Mouse (Mus musculus): ENCODE measurements around the gene Acox3. TPM values are rescaled to one million over a fixed set of nuclear protein-coding genes. Genes with fewer than 3 reads are reported as not detected.

Gene Acox3
- total and polyA plus RNA-seq, 2 experiments from 2014 or later = 15.6 to 29.5 TPM

- no peak overlapping the region for H3K4me3 ChIP-seq (ENCODE audit: low read depth, low read length)
- no peaks in the 10 kb centered on the region for H3K27me3 ChIP-seq (ENCODE audit: insufficient read depth, low read length)
- no peak for ATAC-seq (ENCODE audit: low FRiP score)
- no peak for TF ChIP-seq CTCF (IDR thresholded peaks at IDR 0.05)
- no peaks in the 10 kb centered on the region for H3K4me1 ChIP-seq (ENCODE audit: insufficient read depth, low read length)
- no peak for DNase-seq (ENCODE audit: low spot score)
- no peaks in the 10 kb centered on the region for H3K9me3 ChIP-seq (ENCODE audit: low read length)
- H3K4me2 ChIP-seq (ENCODE audit: low read depth, low read length, poor library complexity, severe bottlenecking) = no peak overlapping the region
- H3K27ac ChIP-seq (ENCODE audit: low read depth, low read length) = no peak overlapping the region
- no peak overlapping the region for H3K9ac ChIP-seq (replicated peaks; ENCODE audit: low read length, poor library complexity, severe bottlenecking)
- 58% methylated on average over 2 of the region's 2 CpGs for WGBS
- no peaks in the 10 kb centered on the region for H3K36me3 ChIP-seq (ENCODE audit: insufficient read depth, low read length)
Measured at GRCm38 (mm10) chr5:35648230-35648629, 65.4 kb downstream of the Acox3 start.

GRCm38 (mm10) chr5:35652319-35652718, 69.5 kb downstream of the Acox3 start:
- H3K4me1 ChIP-seq (ENCODE audit: insufficient read depth, low read length) = no peaks in the 10 kb centered on the region
- H3K9ac ChIP-seq (replicated peaks; ENCODE audit: low read length, poor library complexity, severe bottlenecking) = no peak overlapping the region
- H3K4me2 ChIP-seq (ENCODE audit: low read depth, low read length, poor library complexity, severe bottlenecking) = no peak overlapping the region
- whole genome bisulfite sequencing = 84% methylated on average over 3 of the region's 3 CpGs
- TF ChIP-seq CTCF (IDR thresholded peaks at IDR 0.05) = no peak
- no peaks in the 10 kb centered on the region for H3K27me3 ChIP-seq (ENCODE audit: insufficient read depth, low read length)
- H3K36me3 ChIP-seq (ENCODE audit: insufficient read depth, low read length) = no peaks in the 10 kb centered on the region
- ATAC-seq (ENCODE audit: low FRiP score) = no peak
- DNase-seq (ENCODE audit: low spot score) = no peak
- no peak overlapping the region for H3K27ac ChIP-seq (ENCODE audit: low read depth, low read length)
- no peak overlapping the region for H3K4me3 ChIP-seq (ENCODE audit: low read depth, low read length)
- no peaks in the 10 kb centered on the region for H3K9me3 ChIP-seq (ENCODE audit: low read length)

- no peak for TF ChIP-seq CTCF (IDR thresholded peaks at IDR 0.05)
- H3K4me3 ChIP-seq (ENCODE audit: low read depth, low read length) = no peak overlapping the region
- DNase-seq (ENCODE audit: low spot score) (no peak), ATAC-seq (ENCODE audit: low FRiP score) (no peak)
- no peaks in the 10 kb centered on the region for H3K9me3 ChIP-seq (ENCODE audit: low read length)
- no peaks in the 10 kb centered on the region for H3K36me3 ChIP-seq (ENCODE audit: insufficient read depth, low read length)
- 86% methylated on average over 13 of the region's 13 CpGs for WGBS
- no peak overlapping the region for H3K27ac ChIP-seq (ENCODE audit: low read depth, low read length)
- no peaks in the 10 kb centered on the region for H3K4me1 ChIP-seq (ENCODE audit: insufficient read depth, low read length)
- no peaks in the 10 kb centered on the region for H3K27me3 ChIP-seq (ENCODE audit: insufficient read depth, low read length)
- H3K9ac ChIP-seq (replicated peaks; ENCODE audit: low read length, poor library complexity, severe bottlenecking) = no peak overlapping the region
- H3K4me2 ChIP-seq (ENCODE audit: low read depth, low read length, poor library complexity, severe bottlenecking) = no peak overlapping the region
Measured at GRCm38 (mm10) chr5:35652872-35653271, 70.0 kb downstream of the Acox3 start.

DNA sequence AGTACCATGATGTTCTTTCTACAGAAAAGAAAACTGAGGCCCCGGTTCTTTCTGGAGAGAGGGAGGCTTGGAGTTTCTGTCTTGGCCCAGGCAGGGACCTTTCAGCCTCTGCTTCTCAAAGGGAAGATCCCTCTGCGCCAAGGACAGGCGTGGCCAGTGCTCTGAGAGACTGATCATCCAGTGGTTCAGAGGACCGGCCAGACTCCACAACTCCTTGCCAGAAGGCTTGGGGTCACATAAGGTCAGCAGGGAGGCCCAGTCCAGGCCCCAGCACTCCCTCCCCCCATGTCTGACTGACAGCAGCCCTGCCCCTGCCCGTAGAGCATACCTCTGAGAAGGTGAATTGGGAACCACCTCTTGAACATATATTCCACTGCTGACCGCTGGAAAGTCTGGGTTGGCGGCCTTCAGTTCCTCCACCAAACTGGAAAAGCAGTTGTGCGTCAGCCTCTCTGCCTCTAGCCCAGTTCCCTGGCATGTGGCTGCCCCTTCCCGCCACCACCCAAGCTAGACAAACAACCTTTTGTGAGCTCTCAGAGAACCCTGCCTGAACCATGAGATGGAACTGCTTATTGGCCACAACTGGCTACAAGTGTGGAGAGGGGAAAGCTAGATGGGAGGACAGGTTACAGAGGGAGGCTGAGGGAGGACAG, 71.0 kb downstream of the Acox3 start:
- H3K4me2 ChIP-seq (ENCODE audit: low read depth, low read length, poor library complexity, severe bottlenecking) = no peak overlapping the region
- ATAC-seq (ENCODE audit: low FRiP score) = no peak
- WGBS = 82% methylated on average over 9 of the region's 9 CpGs
- no peaks in the 10 kb centered on the region for H3K27me3 ChIP-seq (ENCODE audit: insufficient read depth, low read length)
- no peaks in the 10 kb centered on the region for H3K36me3 ChIP-seq (ENCODE audit: insufficient read depth, low read length)
- no peak overlapping the region for H3K9ac ChIP-seq (replicated peaks; ENCODE audit: low read length, poor library complexity, severe bottlenecking)
- H3K4me3 ChIP-seq (ENCODE audit: low read depth, low read length) = no peak overlapping the region
- no peak for TF ChIP-seq CTCF (IDR thresholded peaks at IDR 0.05)
- H3K9me3 ChIP-seq (ENCODE audit: low read length) = no peaks in the 10 kb centered on the region
- no peak overlapping the region for H3K27ac ChIP-seq (ENCODE audit: low read depth, low read length)
- no peaks in the 10 kb centered on the region for H3K4me1 ChIP-seq (ENCODE audit: insufficient read depth, low read length)
- DNase-seq (ENCODE audit: low spot score) = no peak

DNA sequence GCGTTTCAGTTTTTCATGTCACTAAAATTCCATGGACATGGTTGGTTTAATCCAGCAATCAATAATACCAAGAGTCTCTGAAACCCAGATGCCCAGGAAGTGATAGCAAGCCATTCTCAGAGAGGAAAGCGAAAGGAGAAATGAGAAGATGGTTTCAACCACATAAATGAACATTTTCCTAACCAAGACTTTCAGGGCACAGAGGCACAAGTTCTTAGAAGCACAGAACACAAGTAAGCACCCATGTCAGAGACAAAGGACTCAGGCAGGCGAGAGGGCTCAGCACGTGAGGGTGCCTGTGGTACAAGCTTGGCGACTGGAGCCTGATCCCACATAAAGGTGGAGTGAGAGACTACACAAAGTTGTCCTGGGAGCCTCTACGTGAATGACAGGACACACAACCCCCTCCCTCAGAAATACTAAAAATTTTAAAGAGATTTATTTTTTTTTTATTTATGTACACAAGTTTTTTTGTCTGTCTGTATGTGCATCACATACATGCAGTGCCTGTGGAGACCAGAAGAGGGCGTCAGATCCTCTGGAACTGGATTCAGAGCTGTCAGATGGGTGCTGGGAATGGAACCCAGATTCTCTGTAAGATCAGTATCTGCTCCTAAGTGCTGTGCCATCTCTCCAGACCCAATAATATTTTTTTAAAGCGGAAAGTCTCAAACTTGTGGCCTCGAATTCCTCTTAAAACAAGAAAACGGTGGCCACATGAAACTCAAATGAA, 73.1 kb downstream of the Acox3 start:
- no peaks in the 10 kb centered on the region for H3K4me1 ChIP-seq (ENCODE audit: insufficient read depth, low read length)
- DNase-seq (ENCODE audit: low spot score) (no peak), ATAC-seq (ENCODE audit: low FRiP score) (no peak)
- no peaks in the 10 kb centered on the region for H3K27me3 ChIP-seq (ENCODE audit: insufficient read depth, low read length)
- no peak overlapping the region for H3K27ac ChIP-seq (ENCODE audit: low read depth, low read length)
- no peak overlapping the region for H3K4me3 ChIP-seq (ENCODE audit: low read depth, low read length)
- H3K9me3 ChIP-seq (ENCODE audit: low read length) = no peaks in the 10 kb centered on the region
- no peaks in the 10 kb centered on the region for H3K36me3 ChIP-seq (ENCODE audit: insufficient read depth, low read length)
- TF ChIP-seq CTCF (IDR thresholded peaks at IDR 0.05) = no peak
- H3K4me2 ChIP-seq (ENCODE audit: low read depth, low read length, poor library complexity, severe bottlenecking) = no peak overlapping the region
- H3K9ac ChIP-seq (replicated peaks; ENCODE audit: low read length, poor library complexity, severe bottlenecking) = no peak overlapping the region
- 87% methylated on average over 10 of the region's 10 CpGs for whole genome bisulfite sequencing

- Histone ChIP-seq H3K4me3 (ENCODE audit: low read depth, low read length) (no peak overlapping the region), H3K9me3 (ENCODE audit: low read length) (no peaks in the 10 kb centered on the region), H3K4me2 (ENCODE audit: low read depth, low read length, poor library complexity, severe bottlenecking) (no peak overlapping the region), H3K27ac (ENCODE audit: low read depth, low read length) (no peak overlapping the region), H3K36me3 (ENCODE audit: insufficient read depth, low read length) (no peaks in the 10 kb centered on the region), H3K4me1 (ENCODE audit: insufficient read depth, low read length) (no peaks in the 10 kb centered on the region), H3K9ac (replicated peaks; ENCODE audit: low read length, poor library complexity, severe bottlenecking) (no peak overlapping the region), H3K27me3 (ENCODE audit: insufficient read depth, low read length) (no peaks in the 10 kb centered on the region)
- no peak for TF ChIP-seq CTCF (IDR thresholded peaks at IDR 0.05)
- WGBS = 67% methylated on average over 3 of the region's 3 CpGs
- no peak for DNase-seq (ENCODE audit: low spot score)
- no peak for ATAC-seq (ENCODE audit: low FRiP score)
Measured at GRCm38 (mm10) chr5:35659503-35659902, 76.7 kb downstream of the Acox3 start.
